Mouse (Mus musculus): Measurements from ENCODE around the gene Stx1b. TPM values are rescaled to one million over a fixed set of nuclear protein-coding genes. Genes with fewer than 3 reads are reported as not detected.

Stx1b gene
- polyA plus RNA-seq, 1 experiment from 2014 or later, result 72.5 TPM

DNA sequence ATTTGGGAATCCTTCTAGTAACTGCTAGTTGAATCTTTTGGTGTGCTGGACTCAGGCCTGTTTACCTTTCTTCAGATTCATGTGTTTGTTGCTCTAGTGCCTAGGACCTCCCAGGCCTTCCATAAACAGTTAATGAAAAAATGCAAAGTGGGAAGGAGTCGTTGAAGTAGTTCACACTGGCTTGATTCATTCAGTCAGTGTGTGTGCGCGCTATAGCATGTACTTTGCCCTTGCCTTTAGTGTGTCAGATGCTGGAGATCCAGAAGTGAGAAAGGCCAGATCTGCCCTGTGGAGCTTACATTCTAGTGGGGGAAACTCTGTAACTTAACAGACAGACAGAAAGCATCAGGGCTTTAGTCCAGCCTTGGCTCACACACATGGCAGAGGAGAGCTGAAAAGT is 63.9 kb downstream of the Stx1b start:
- H3K27ac ChIP-seq (replicated peaks), result no peak overlapping the region
- H3K4me3 ChIP-seq, result no peak overlapping the region
- WGBS, result 86% methylated on average over 3 of the region's 3 CpGs
- no peak overlapping the region for H3K4me2 ChIP-seq
- H3K9me3 ChIP-seq, result no peaks in the 10 kb centered on the region
- no peaks in the 10 kb centered on the region for H3K27me3 ChIP-seq
- peaks cover 66% of the 10 kb centered on the region for H3K36me3 ChIP-seq
- no peak overlapping the region for H3K9ac ChIP-seq
- no peak for ATAC-seq (ENCODE audit: low FRiP score, low read depth)
- H3K4me1 ChIP-seq (replicated peaks), result peaks cover 14% of the 10 kb centered on the region; the same call in 1 of the 2 replicates

DNA sequence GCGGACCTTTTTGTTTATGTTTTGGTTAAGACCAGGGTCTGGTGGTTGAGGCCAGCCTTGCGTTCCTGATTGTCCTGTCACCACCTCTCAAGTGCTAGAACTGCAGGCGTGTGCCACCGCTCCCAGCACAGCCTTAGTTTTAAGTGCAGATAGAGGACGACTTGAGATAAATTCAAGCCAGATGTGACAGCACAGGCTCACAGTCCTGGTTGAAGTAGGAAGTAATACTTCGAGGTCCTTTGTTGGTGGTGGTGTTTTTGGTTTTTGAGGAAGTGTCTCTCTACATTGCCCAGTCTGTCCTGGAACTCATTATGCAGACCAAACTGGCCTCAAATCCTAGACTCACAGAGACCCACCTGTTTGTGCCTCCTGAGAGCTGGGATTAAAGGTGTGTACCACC is 64.6 kb downstream of the Stx1b start:
- H3K27ac ChIP-seq (replicated peaks), result no peak overlapping the region
- no peak overlapping the region for H3K4me2 ChIP-seq
- no peak for ATAC-seq (ENCODE audit: low FRiP score, low read depth)
- peaks cover 65% of the 10 kb centered on the region for H3K36me3 ChIP-seq
- H3K9ac ChIP-seq, result no peak overlapping the region
- H3K4me1 ChIP-seq (replicated peaks), result peaks cover 14% of the 10 kb centered on the region; the same call in 1 of the 2 replicates
- no peaks in the 10 kb centered on the region for H3K27me3 ChIP-seq
- no peaks in the 10 kb centered on the region for H3K9me3 ChIP-seq
- no peak overlapping the region for H3K4me3 ChIP-seq
- WGBS, result 83% methylated on average over 6 of the region's 6 CpGs

Other genes with a start within 250 kb of the Stx1b start
- 10.1 and 12.2 TPM in 2 replicates for gene Ccdc189, start 236.0 kb downstream of the Stx1b start, polyA plus RNA-seq (2015; fragmentation: Nextera tagmentation; extraction: Ambion mirVana)
- 41.4 and 44.9 TPM in 2 replicates for gene Rnf40, start 235.8 kb downstream of the Stx1b start, polyA plus RNA-seq (2015; fragmentation: Nextera tagmentation; extraction: Ambion mirVana)
- gene Zfp629, start 208.8 kb downstream of the Stx1b start, polyA plus RNA-seq (2015; fragmentation: Nextera tagmentation; extraction: Ambion mirVana), result 18.7 and 19.1 TPM in 2 replicates
- gene Bcl7c, start 115.6 kb downstream of the Stx1b start, polyA plus RNA-seq (2015; fragmentation: Nextera tagmentation; extraction: Ambion mirVana), result 53.2 and 55.1 TPM in 2 replicates
- gene Ctf1, start 111.8 kb downstream of the Stx1b start, polyA plus RNA-seq (2015; fragmentation: Nextera tagmentation; extraction: Ambion mirVana), result 3.8 and 5.4 TPM in 2 replicates
- 0.14 and 0.35 TPM in 2 replicates for gene Ctf2, start 92.4 kb downstream of the Stx1b start, polyA plus RNA-seq (2015; fragmentation: Nextera tagmentation; extraction: Ambion mirVana)
- 10.0 and 10.5 TPM in 2 replicates for gene Fbxl19, start 80.0 kb downstream of the Stx1b start, polyA plus RNA-seq (2015; fragmentation: Nextera tagmentation; extraction: Ambion mirVana)
- gene Orai3, start 54.7 kb downstream of the Stx1b start, polyA plus RNA-seq (2015; fragmentation: Nextera tagmentation; extraction: Ambion mirVana), result 9.2 and 10.4 TPM in 2 replicates
- 20.0 and 20.1 TPM in 2 replicates for gene Setd1a, start 47.9 kb downstream of the Stx1b start, polyA plus RNA-seq (2015; fragmentation: Nextera tagmentation; extraction: Ambion mirVana)
- gene Gm49388, start 38.9 kb downstream of the Stx1b start, polyA plus RNA-seq (2015; fragmentation: Nextera tagmentation; extraction: Ambion mirVana), result not detected in 2 replicates
- gene Hsd3b7, start 23.9 kb downstream of the Stx1b start, polyA plus RNA-seq (2015; fragmentation: Nextera tagmentation; extraction: Ambion mirVana), result 9.7 and 10.5 TPM in 2 replicates
- 21.5 and 22.4 TPM in 2 replicates for gene Stx4a, start 255 bp downstream of the Stx1b start, polyA plus RNA-seq (2015; fragmentation: Nextera tagmentation; extraction: Ambion mirVana)
- gene Zfp646, start 51.7 kb upstream of the Stx1b start, polyA plus RNA-seq (2015; fragmentation: Nextera tagmentation; extraction: Ambion mirVana), result 9.3 and 9.8 TPM in 2 replicates
- 35.1 and 36.9 TPM in 2 replicates for gene Zfp668, start 52.3 kb upstream of the Stx1b start, polyA plus RNA-seq (2015; fragmentation: Nextera tagmentation; extraction: Ambion mirVana)
- 1.2 and 1.5 TPM in 2 replicates for gene Prss53, start 66.4 kb upstream of the Stx1b start, polyA plus RNA-seq (2015; fragmentation: Nextera tagmentation; extraction: Ambion mirVana)
- not detected in 2 replicates for gene Gm21974, start 70.9 kb upstream of the Stx1b start, polyA plus RNA-seq (2015; fragmentation: Nextera tagmentation; extraction: Ambion mirVana)
- 69.6 and 71.5 TPM in 2 replicates for gene Vkorc1, start 71.1 kb upstream of the Stx1b start, polyA plus RNA-seq (2015; fragmentation: Nextera tagmentation; extraction: Ambion mirVana)
- 61.6 and 65.4 TPM in 2 replicates for gene Bckdk, start 79.5 kb upstream of the Stx1b start, polyA plus RNA-seq (2015; fragmentation: Nextera tagmentation; extraction: Ambion mirVana)
- gene Kat8, start 88.0 kb upstream of the Stx1b start, polyA plus RNA-seq (2015; fragmentation: Nextera tagmentation; extraction: Ambion mirVana), result 47.3 and 47.7 TPM in 2 replicates
- 0.54 TPM in 2 replicates for gene Prss8, start 105.6 kb upstream of the Stx1b start, polyA plus RNA-seq (2015; fragmentation: Nextera tagmentation; extraction: Ambion mirVana)
- 12.6 and 14.8 TPM in 2 replicates for gene Prss36, start 122.2 kb upstream of the Stx1b start, polyA plus RNA-seq (2015; fragmentation: Nextera tagmentation; extraction: Ambion mirVana)
- gene Fus, start 142.9 kb upstream of the Stx1b start, polyA plus RNA-seq (2015; fragmentation: Nextera tagmentation; extraction: Ambion mirVana), result 357 and 368 TPM in 2 replicates
- gene Pycard, start 169.3 kb upstream of the Stx1b start, polyA plus RNA-seq (2015; fragmentation: Nextera tagmentation; extraction: Ambion mirVana), result 6.7 and 10.3 TPM in 2 replicates
- not detected in 2 replicates for gene Trim72, start 179.4 kb upstream of the Stx1b start, polyA plus RNA-seq (2015; fragmentation: Nextera tagmentation; extraction: Ambion mirVana)
- gene Itgam, start 238.1 kb upstream of the Stx1b start, polyA plus RNA-seq (2015; fragmentation: Nextera tagmentation; extraction: Ambion mirVana), result 1.1 and 1.2 TPM in 2 replicates
- gene Gm49368, start 238.1 kb upstream of the Stx1b start, polyA plus RNA-seq (2015; fragmentation: Nextera tagmentation; extraction: Ambion mirVana), result not detected in 2 replicates

Data from hindbrain, embryonic 15.5 days (tissue).